Mouse (Mus musculus): ENCODE measurements around the gene Olfr98.

DNA sequence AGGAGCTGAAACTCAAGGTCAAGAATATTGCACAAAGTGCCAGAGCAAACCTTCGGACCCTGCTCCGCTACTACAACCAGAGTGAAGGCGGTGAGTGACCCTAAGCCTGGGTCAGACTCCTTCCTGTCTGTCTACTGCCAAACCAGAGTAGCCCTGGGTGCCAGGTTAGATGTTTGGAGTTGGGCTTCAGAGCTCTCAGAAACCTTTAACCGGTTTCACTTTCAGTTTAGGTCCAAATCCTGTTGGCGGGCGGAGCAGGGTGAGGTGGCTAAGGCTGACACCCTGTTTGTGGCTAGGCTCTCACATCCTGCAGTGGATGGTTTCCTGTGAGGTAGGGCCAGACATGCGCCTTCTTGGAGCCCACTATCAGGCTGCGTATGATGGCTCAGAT is 7.1 kb upstream of the Olfr98 start:
- TF ChIP-seq CTCF (IDR thresholded peaks at IDR 0.05; ENCODE audit: low read depth, low read length) (no peak), POLR2A (IDR thresholded peaks at IDR 0.05; ENCODE audit: borderline replicate concordance, low read depth, low read length) (no peak)
